Mouse (Mus musculus): ENCODE results near the gene Pebp1. TPM values are rescaled to one million over a fixed set of nuclear protein-coding genes. Genes with fewer than 3 reads are reported as not detected.

Pebp1 gene
- 10 to 100 TPM; 46.7 to 54.5 TPM for total RNA-seq (2023)

GRCm38 (mm10) chr5:117286831-117287822, at the start of gene Pebp1:
Gene Pebp1 (minus strand): TSS chr5:117287625.

GRCm38 (mm10) chr5:117318741-117319629, 31.6 kb upstream of the Pebp1 start, which contains the start of gene Vsig10:
Gene Vsig10 (plus strand): TSS chr5:117319083.

Other genes with a start within 250 kb of the Pebp1 start
- gene Suds3, start 171.5 kb downstream of the Pebp1 start, total RNA-seq (2023): 10 to 100 TPM; 64.0 to 75.9 TPM
- 10 to 100 TPM; 79.5 to 90.6 TPM for gene Taok3, start 167.5 kb downstream of the Pebp1 start, total RNA-seq (2023)
- gene Vsig10, start 31.5 kb upstream of the Pebp1 start, total RNA-seq (2023): 1 to 10 TPM; 5.0 to 7.9 TPM
- gene Wsb2, start 69.7 kb upstream of the Pebp1 start, total RNA-seq (2023): 10 to 100 TPM; 25.5 to 30.3 TPM
- 10 to 100 TPM; 25.6 to 42.5 TPM for gene Rfc5, start 101.4 kb upstream of the Pebp1 start, total RNA-seq (2023)
- gene Ksr2, start 126.4 kb upstream of the Pebp1 start, total RNA-seq (2023): not detected